Mouse (Mus musculus) bone marrow, adult 2 months (tissue): ENCODE data around the gene Dennd1a.

Experiments
- CTCF ChIP-seq: fragments of 200-500 bp; IDR thresholded peaks from 2 replicates; pipeline ENCODE4 v1.5.1; 2011; ENCODE audit warnings: low read length, control low read depth; ENCODE audit not compliant: control insufficient read depth, insufficient read depth
- POLR2A ChIP-seq: fragments of 200-500 bp; IDR thresholded peaks from 2 replicates; pipeline ENCODE4 v1.6.1; 2011; ENCODE audit warnings: low read depth, mild to moderate bottlenecking, control low read depth, low read length, borderline replicate concordance; ENCODE audit not compliant: control insufficient read depth

DNA sequence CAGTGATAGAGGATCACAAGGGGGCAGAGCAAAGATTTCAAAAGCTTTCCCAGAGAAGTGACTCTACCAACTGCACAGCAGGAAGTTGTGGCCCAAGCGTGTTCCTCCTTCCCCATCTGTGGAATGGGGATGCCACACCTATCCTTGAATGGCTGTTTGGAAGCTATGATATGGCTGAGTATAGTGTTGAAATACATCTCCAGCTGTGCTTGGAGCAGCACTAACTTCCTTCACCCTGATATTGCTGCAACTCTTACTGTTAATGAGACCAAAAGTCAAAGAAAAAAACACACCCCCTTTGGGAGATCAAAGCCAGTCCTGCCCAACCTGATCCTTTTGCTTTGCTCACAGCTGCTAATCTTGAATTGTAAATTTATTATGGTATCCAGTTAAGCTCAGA is 221.3 kb downstream of the Dennd1a start:
- TF ChIP-seq CTCF (no peak), POLR2A (no peak)
